Mouse (Mus musculus) retina, adult 2 months (tissue): ENCODE measurements around the gene Cops4.

ENCODE experiments used
- DNase-seq: peaks from one replicate; pipeline ENCODE4 v3.0.0-alpha.2; 2012; ENCODE audit warnings: low read depth, low spot score

Gene Cops4

GRCm38 (mm10) chr5:100536638-100537037 is 18.5 kb downstream of the Cops4 start:
- no peak for DNase-seq

DNA sequence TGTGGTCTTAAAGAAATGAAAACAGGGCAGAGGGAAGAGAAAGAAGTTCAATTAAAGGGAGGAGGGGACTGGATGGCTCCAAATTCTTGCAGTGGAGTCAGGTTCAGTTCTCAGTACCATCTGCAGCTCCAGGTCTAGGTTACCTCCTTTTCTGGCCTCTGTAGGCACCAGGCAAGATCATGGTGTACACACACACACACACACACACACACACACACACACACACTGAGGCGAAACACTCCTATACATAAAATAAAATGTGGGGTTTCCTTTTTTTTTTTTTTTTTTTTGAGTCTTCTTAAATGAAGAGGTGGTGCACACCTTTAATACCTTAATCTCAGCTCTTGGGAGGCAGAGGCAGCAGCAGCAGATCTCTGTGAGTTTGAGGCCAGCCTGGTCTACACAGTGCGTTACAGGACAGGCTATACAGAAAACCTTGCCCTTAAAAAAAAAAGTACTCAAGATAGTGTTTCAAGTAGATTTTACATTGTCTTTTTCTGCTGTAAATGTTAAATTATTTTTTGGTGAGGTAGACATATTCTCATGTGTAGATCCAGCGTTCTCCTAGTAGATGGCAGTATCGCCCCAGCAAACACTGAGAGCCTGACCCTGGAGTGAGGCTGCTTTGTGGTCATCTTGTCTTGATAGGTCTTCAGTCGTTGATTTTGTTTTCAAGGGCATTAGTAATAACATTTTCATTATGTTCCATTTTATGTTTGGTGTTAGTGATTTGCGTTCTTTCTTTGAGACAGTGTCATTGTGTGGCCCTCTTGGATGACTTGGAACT is 28.4 kb downstream of the Cops4 start:
- no peak for DNase-seq

GRCm38 (mm10) chr5:100548236-100548635 is 30.1 kb downstream of the Cops4 start:
- no peak for DNase-seq

GRCm38 (mm10) chr5:100549311-100549710 is 31.2 kb downstream of the Cops4 start:
- DNase-seq = no peak

GRCm38 (mm10) chr5:100550151-100550550 is 32.0 kb downstream of the Cops4 start:
- no peak for DNase-seq

DNA sequence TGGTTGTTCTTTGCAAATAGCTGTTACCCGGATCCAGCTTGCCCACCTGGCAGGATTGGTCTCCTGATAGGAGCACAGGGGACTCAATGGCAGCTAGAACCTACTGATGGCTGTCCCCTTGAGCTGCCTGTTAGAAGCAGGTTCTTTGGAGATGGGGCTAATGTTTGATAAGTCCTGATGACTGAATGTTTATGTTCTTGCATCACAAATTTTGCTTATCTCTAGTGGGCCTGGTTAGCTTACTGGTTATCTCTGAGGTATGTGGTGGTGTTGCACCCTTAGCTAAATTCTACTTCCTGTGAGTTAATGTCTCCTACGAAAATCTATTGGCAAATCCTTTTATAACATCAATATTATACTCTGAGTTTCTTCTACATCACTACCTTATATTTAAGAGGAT is 33.8 kb downstream of the Cops4 start:
- no peak for DNase-seq

DNA sequence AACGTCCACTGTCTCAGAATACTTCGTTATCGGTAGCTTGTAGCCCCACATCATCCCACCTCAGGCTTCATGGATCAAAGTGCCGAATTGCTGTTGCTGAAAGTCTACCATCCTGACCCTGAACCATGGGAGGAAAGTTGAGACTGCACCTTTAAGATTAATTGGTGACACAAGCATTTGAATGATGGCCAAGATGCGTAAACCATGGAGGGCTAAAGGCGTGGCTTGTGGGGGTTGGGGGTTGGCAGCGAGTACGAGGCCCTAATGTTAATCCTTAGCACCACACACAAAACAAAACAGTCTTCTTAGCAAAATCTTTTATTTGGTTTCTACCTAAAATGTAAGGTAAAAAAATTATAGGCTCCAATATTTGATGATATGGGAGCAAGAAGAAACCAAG is 35.3 kb downstream of the Cops4 start:
- no peak for DNase-seq

- no peak for DNase-seq
Observed at GRCm38 (mm10) chr5:100557019-100557418, 38.9 kb downstream of the Cops4 start.

- no peak for DNase-seq
Observed at GRCm38 (mm10) chr5:100557537-100557936, 39.4 kb downstream of the Cops4 start.

DNA sequence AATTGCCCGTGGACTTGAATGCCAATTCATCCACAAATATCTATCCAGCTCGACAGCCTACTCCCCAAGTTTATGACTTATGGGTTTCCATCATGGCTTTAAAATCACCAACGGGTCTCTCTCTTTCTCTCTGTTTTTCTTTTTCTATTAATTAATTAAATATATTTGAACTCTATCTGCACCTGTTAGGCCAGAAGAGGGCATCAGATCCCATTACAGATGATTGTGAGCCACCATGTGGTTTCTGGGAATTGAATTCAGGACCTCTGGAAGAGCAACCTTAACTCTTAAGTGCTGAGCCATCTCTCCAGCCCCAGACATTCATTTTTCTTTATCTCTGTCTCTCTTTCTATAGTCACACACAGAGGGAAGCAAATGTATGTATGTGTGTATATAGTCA is 40.7 kb downstream of the Cops4 start:
- DNase-seq = no peak

DNA sequence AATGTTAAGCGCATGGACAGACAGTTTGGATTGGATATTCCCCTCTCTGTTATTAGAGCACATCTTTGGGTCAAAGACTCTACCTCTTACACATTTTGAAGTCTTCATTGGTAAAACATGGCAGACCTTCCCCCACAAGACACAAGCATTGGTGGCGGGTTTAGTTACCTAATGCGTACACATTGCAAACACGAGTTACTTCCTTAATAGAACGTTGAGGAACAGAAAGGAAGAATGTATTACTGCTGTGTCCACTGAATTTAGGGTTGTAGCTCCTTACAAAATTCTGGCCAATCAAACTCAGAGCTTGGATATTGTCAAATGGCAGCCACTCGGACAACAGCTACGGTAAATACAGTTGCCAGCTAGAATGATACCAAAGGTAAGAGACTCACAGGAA is 41.2 kb downstream of the Cops4 start:
- DNase-seq = no peak

GRCm38 (mm10) chr5:100562702-100563101 is 44.6 kb downstream of the Cops4 start:
- DNase-seq = no peak

GRCm38 (mm10) chr5:100566798-100567197 is 48.7 kb downstream of the Cops4 start:
- no peak for DNase-seq

DNA sequence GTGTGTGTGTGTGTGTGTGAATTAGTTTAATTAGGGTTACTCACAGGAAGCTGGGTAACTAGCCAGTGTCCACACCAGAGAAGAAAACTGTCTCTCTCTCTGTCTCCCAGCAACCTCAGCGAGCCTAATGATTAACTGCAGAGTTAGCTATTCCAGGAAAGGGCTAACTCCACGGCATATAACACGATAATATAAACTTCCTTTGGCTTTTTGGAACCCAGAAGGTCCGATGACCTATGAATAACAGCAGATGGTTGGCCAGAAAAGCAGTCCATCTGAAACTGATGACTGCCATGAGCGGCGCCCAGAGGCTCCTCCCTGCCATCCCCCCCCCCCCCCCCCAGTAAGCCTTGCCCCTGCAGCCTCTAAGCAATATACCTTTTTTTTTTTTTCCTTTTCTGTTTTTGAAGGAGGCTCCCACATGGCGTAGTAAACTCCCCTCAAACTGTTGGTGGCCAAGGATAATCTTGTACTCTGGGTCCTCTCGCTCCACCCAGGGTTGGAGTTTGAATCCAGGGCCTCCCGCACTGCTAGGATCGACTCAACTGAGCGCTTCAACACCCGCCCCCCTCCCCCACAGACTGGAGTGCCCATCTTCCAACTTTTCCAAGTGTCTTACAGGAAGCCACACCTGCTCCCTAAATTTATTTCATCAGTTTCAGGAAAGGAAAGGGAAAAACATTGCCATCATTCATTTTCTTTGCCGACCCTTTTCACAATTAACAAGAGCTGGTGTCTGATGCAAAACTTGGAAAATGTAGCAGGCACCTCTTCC is 49.3 kb downstream of the Cops4 start:
- no peak for DNase-seq

- no peak for DNase-seq
Observed at GRCm38 (mm10) chr5:100568177-100568576, 50.1 kb downstream of the Cops4 start.

DNA sequence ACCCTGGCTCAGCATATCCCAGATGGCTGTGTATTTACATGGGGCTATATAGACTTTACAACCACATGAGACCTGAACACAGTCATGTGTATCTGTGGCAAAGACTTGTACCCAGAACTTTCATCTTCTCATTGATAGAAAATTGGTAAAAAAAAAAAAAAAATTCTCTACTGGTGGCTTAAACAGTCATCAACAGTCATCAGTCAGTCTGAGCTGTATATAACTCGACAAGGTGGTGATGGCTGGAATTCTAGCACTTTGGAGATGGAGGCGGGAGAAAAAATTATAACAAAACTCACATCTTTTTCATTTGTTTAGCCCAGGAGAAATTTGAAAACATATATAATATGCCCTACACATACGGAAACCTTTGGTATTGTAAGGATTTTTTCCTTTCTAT is 50.7 kb downstream of the Cops4 start:
- DNase-seq = no peak

DNA sequence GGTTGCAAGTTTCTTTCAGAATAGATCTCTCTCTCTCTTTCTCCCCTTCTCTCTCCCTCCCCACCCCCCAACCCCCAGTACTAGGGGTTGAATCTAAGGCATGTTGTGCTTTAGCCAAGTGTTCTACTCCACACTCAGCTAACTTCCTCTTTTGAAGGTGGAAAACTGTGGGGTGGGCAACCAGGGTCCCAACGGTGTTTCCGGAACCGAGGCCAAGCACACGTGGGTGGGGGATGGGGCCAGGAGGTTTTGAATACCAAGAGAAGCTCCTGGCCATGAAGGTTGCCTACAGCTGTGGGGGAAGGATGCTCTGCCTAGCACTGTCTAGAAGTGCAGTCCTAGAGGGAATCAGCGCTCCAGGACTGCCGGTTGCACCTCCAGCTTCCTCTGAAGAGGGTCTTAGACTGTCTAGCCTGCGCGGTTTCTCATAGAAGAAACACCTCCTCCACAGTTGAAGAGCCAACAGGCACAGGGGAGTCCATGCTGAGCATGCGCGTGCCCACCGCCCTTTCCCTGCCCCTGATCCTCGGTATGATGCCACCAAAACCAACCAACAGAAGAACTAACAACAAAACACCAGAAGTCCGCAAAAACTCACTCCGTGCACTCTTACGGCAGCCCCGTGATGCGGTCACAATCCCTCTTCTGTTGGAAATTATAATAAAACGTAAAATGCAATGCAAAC is 51.3 kb downstream of the Cops4 start:
- DNase-seq = no peak

DNA sequence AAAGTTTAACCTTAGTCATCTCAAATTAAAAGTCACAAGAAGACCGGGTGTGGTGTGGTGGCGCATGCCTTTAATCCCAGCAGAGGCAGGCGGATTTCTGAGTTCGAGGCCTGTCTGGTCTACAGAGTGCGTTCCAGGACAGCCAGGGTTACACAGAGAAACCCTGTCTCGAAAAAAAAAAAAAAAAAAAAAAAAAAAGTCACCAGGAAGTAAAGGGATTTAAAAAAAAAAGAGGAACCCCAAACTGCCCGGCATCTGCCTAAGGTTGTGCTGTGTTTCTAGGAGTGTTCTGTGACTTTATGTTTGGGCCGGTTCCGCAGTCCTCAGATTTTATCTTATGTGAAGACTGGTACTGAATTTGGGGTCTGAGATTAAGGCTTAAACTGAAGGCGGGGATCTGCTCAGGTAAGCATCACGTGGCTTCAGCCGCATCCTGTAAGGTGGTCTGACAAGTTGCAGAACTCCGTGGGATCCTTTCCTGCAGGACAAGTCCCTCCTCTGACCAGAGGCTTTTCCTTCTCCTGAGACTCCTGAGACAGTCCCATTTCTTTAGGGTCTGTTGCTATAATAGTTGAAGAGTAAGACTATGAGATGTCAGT is 52.0 kb downstream of the Cops4 start:
- DNase-seq = no peak

DNA sequence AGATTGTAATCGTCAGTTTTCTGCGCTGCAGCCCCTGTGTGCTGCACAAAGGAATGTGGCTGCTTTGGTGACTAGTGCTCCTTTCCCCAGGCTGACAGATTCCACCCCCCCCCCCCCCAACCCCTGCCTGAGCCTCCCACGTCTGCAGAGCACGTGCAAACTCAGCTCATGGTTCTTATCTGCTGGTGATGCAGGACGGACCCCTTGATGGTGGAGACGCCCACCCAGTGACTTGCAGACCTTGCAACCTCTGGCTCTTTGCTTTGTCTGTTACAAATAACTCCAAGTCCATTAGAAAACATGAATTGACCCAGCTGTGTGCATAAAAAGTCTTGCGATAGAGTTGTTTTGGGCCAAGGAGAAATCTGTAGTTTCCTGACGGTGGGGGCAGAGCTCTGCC is 52.6 kb downstream of the Cops4 start:
- DNase-seq = no peak

GRCm38 (mm10) chr5:100572069-100572468 is 54.0 kb downstream of the Cops4 start, which contains the start of gene Plac8:
TSS of gene Plac8 (minus strand) at chr5:100572245.
- DNase-seq = no peak

GRCm38 (mm10) chr5:100573256-100573655 is 55.1 kb downstream of the Cops4 start:
- no peak for DNase-seq

DNA sequence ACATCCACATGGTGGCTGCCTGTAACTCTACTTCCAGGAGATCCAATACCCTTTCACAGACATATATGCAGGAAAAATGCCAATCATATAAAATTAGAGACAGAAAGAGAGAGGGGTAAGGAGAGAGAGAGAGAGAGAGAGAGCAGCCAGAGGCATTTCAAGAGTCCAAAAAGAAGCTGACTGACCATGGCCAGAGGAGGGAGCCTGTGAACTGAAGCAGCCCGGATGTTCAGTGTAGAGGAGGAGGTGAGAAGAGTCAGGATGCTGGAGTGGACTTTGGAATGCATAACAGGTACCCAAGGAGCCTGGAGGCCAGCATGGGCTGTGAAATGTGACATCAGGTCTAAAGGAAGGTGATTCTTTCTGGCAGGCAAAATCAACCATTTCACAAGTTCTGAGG is 56.7 kb downstream of the Cops4 start:
- DNase-seq = no peak
